Mouse (Mus musculus): ENCODE measurements at regions not wholly inside any gene's neighbourhood (a gene's known extent, or its start where the extent isn't known, plus 50 kb on each side); places are given as distances from the start of the nearest gene placed in this dataset.

GRCm38 (mm10) chr8:128183081-128183480, 175.3 kb upstream of the Nrp1 start:
- no peaks in the 10 kb centered on the region for H3K27me3 ChIP-seq (ENCODE audit: control insufficient read depth, insufficient read depth, low read length)
- no peak overlapping the region for H3K4me2 ChIP-seq (ENCODE audit: low read length)
- H3K9me3 ChIP-seq (ENCODE audit: control insufficient read depth, low read length), result no peaks in the 10 kb centered on the region
- no peak overlapping the region for H3K9ac ChIP-seq (ENCODE audit: low read length)
- H3K27ac ChIP-seq (replicated peaks in 1 of 2; ENCODE audit: control insufficient read depth in 1 of 2, insufficient read depth in 1 of 2, low read depth in 2 of 2, low read length in 2 of 2), result no peak overlapping the region
- H3K4me1 ChIP-seq (ENCODE audit: control insufficient read depth in 2 of 2, insufficient read depth in 2 of 2, low read length in 2 of 2), result no peaks in the 10 kb centered on the region
- WGBS, result 84% methylated on average over 4 of the region's 4 CpGs
- H3K36me3 ChIP-seq (ENCODE audit: control insufficient read depth, insufficient read depth, low read length), result no peaks in the 10 kb centered on the region
- no peak for ATAC-seq (ENCODE audit: insufficient number of reproducible peaks, insufficient read depth, low FRiP score, low read depth)
- no peak overlapping the region for H3K4me3 ChIP-seq (ENCODE audit: control insufficient read depth in 1 of 2, insufficient read depth in 1 of 2, low read depth in 1 of 2, low read length in 2 of 2)

- Histone ChIP-seq H3K4me3 (ENCODE audit: control insufficient read depth in 1 of 2, insufficient read depth in 1 of 2, low read depth in 1 of 2, low read length in 2 of 2) (no peak overlapping the region), H3K9me3 (ENCODE audit: control insufficient read depth, low read length) (no peaks in the 10 kb centered on the region), H3K4me2 (ENCODE audit: low read length) (no peak overlapping the region), H3K4me1 (ENCODE audit: control insufficient read depth in 2 of 2, insufficient read depth in 2 of 2, low read length in 2 of 2) (no peaks in the 10 kb centered on the region), H3K9ac (ENCODE audit: low read length) (no peak overlapping the region), H3K27me3 (ENCODE audit: control insufficient read depth, insufficient read depth, low read length) (no peaks in the 10 kb centered on the region), H3K36me3 (ENCODE audit: control insufficient read depth, insufficient read depth, low read length) (no peaks in the 10 kb centered on the region), H3K27ac (replicated peaks in 1 of 2; ENCODE audit: control insufficient read depth in 1 of 2, insufficient read depth in 1 of 2, low read depth in 2 of 2, low read length in 2 of 2) (no peak overlapping the region)
- 63% methylated on average over 6 of the region's 6 CpGs for WGBS
- no peak for ATAC-seq (ENCODE audit: insufficient number of reproducible peaks, insufficient read depth, low FRiP score, low read depth)
Observed at GRCm38 (mm10) chr8:128188321-128188720, 170.1 kb upstream of the Nrp1 start.

DNA sequence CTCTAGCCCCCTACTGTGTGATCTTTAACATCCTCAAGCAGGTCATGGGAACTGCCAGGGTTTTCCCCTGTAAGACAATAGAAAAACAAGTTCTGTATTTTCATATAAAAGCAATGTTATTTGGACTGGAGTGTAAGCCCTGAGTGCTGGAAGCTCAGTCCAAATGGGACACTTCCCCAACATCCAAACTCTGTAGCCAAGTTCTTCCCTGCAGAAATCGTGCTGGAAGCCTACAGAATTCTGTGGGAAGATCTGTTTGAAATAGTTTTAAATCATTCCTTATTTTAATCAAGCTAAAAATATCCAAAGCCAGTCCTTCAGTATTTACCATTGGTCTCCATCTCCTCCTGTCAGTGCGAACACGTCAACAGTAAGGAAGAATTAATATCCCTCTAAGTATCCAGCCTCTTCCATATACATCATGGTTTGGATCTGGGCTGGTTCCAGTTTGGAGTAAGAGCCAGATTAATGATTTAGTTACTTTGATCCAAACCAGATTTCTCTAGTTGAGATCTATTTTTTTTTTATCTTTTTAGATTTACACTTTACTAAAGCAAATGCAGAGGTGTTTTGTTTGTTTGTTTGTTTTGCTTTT, 165.0 kb upstream of the Nrp1 start:
- Histone ChIP-seq H3K9ac (ENCODE audit: low read length) (no peak overlapping the region), H3K36me3 (ENCODE audit: control insufficient read depth, insufficient read depth, low read length) (no peaks in the 10 kb centered on the region), H3K4me3 (ENCODE audit: control insufficient read depth in 1 of 2, insufficient read depth in 1 of 2, low read depth in 1 of 2, low read length in 2 of 2) (no peak overlapping the region), H3K4me1 (ENCODE audit: control insufficient read depth in 2 of 2, insufficient read depth in 2 of 2, low read length in 2 of 2) (no peaks in the 10 kb centered on the region), H3K4me2 (ENCODE audit: low read length) (no peak overlapping the region), H3K27me3 (ENCODE audit: control insufficient read depth, insufficient read depth, low read length) (no peaks in the 10 kb centered on the region), H3K9me3 (ENCODE audit: control insufficient read depth, low read length) (peaks cover 3% of the 10 kb centered on the region; the same call in 1 of the 2 replicates), H3K27ac (replicated peaks in 1 of 2; ENCODE audit: control insufficient read depth in 1 of 2, insufficient read depth in 1 of 2, low read depth in 2 of 2, low read length in 2 of 2) (no peak overlapping the region)
- ATAC-seq (ENCODE audit: insufficient number of reproducible peaks, insufficient read depth, low FRiP score, low read depth), result no peak
- 72% methylated on average over 3 of the region's 3 CpGs for WGBS

- Histone ChIP-seq H3K36me3 (ENCODE audit: control insufficient read depth, insufficient read depth, low read length) (no peaks in the 10 kb centered on the region), H3K27ac (replicated peaks in 1 of 2; ENCODE audit: control insufficient read depth in 1 of 2, insufficient read depth in 1 of 2, low read depth in 2 of 2, low read length in 2 of 2) (no peak overlapping the region), H3K4me3 (ENCODE audit: control insufficient read depth in 1 of 2, insufficient read depth in 1 of 2, low read depth in 1 of 2, low read length in 2 of 2) (no peak overlapping the region), H3K9ac (ENCODE audit: low read length) (no peak overlapping the region), H3K27me3 (ENCODE audit: control insufficient read depth, insufficient read depth, low read length) (no peaks in the 10 kb centered on the region), H3K4me2 (ENCODE audit: low read length) (no peak overlapping the region), H3K4me1 (ENCODE audit: control insufficient read depth in 2 of 2, insufficient read depth in 2 of 2, low read length in 2 of 2) (peaks cover 0 to 3% of the 10 kb centered on the region in 2 experiments; a peak in 2 of 4 replicates), H3K9me3 (ENCODE audit: control insufficient read depth, low read length) (peaks cover 3% of the 10 kb centered on the region; the same call in 1 of the 2 replicates)
- no peak for ATAC-seq (ENCODE audit: insufficient number of reproducible peaks, insufficient read depth, low FRiP score, low read depth)
- 84% methylated on average over 1 of the region's 1 CpGs for WGBS
Observed at GRCm38 (mm10) chr8:128200815-128201214, 157.6 kb upstream of the Nrp1 start.

- no peak overlapping the region for H3K27ac ChIP-seq (replicated peaks in 1 of 2; ENCODE audit: control insufficient read depth in 1 of 2, insufficient read depth in 1 of 2, low read depth in 2 of 2, low read length in 2 of 2)
- peaks cover 3% of the 10 kb centered on the region; the same call in 1 of the 2 replicates for H3K9me3 ChIP-seq (ENCODE audit: control insufficient read depth, low read length)
- no peak overlapping the region for H3K9ac ChIP-seq (ENCODE audit: low read length)
- WGBS, result 61% methylated on average over 4 of the region's 4 CpGs
- no peaks in the 10 kb centered on the region for H3K27me3 ChIP-seq (ENCODE audit: control insufficient read depth, insufficient read depth, low read length)
- ATAC-seq (ENCODE audit: insufficient number of reproducible peaks, insufficient read depth, low FRiP score, low read depth), result no peak
- no peak overlapping the region for H3K4me2 ChIP-seq (ENCODE audit: low read length)
- H3K36me3 ChIP-seq (ENCODE audit: control insufficient read depth, insufficient read depth, low read length), result no peaks in the 10 kb centered on the region
- no peak overlapping the region for H3K4me3 ChIP-seq (ENCODE audit: control insufficient read depth in 1 of 2, insufficient read depth in 1 of 2, low read depth in 1 of 2, low read length in 2 of 2)
- peaks cover 0 to 3% of the 10 kb centered on the region in 2 experiments; a peak in 2 of 4 replicates for H3K4me1 ChIP-seq (ENCODE audit: control insufficient read depth in 2 of 2, insufficient read depth in 2 of 2, low read length in 2 of 2)
Observed at GRCm38 (mm10) chr8:128201635-128202034, 156.8 kb upstream of the Nrp1 start.

- Histone ChIP-seq H3K27me3 (ENCODE audit: control insufficient read depth, insufficient read depth, low read length) (no peaks in the 10 kb centered on the region), H3K9me3 (ENCODE audit: control insufficient read depth, low read length) (peaks cover 3% of the 10 kb centered on the region; the same call in 1 of the 2 replicates), H3K27ac (replicated peaks in 1 of 2; ENCODE audit: control insufficient read depth in 1 of 2, insufficient read depth in 1 of 2, low read depth in 2 of 2, low read length in 2 of 2) (no peak overlapping the region), H3K4me2 (ENCODE audit: low read length) (no peak overlapping the region), H3K4me3 (ENCODE audit: control insufficient read depth in 1 of 2, insufficient read depth in 1 of 2, low read depth in 1 of 2, low read length in 2 of 2) (no peak overlapping the region), H3K36me3 (ENCODE audit: control insufficient read depth, insufficient read depth, low read length) (no peaks in the 10 kb centered on the region), H3K9ac (ENCODE audit: low read length) (no peak overlapping the region), H3K4me1 (ENCODE audit: control insufficient read depth in 2 of 2, insufficient read depth in 2 of 2, low read length in 2 of 2) (peaks cover 0 to 3% of the 10 kb centered on the region in 2 experiments; a peak in 2 of 4 replicates)
- WGBS, result 78% methylated on average over 4 of the region's 4 CpGs
- ATAC-seq (ENCODE audit: insufficient number of reproducible peaks, insufficient read depth, low FRiP score, low read depth), result no peak
Observed at GRCm38 (mm10) chr8:128202158-128202886, 156.1 kb upstream of the Nrp1 start.

GRCm38 (mm10) chr8:128204803-128205202, 153.6 kb upstream of the Nrp1 start:
- no peak overlapping the region for H3K4me3 ChIP-seq (ENCODE audit: control insufficient read depth in 1 of 2, insufficient read depth in 1 of 2, low read depth in 1 of 2, low read length in 2 of 2)
- peaks cover 0 to 3% of the 10 kb centered on the region in 2 experiments; a peak in 2 of 4 replicates for H3K4me1 ChIP-seq (ENCODE audit: control insufficient read depth in 2 of 2, insufficient read depth in 2 of 2, low read length in 2 of 2)
- no peak overlapping the region for H3K9ac ChIP-seq (ENCODE audit: low read length)
- 72% methylated on average over 3 of the region's 3 CpGs for WGBS
- no peak overlapping the region for H3K27ac ChIP-seq (replicated peaks in 1 of 2; ENCODE audit: control insufficient read depth in 1 of 2, insufficient read depth in 1 of 2, low read depth in 2 of 2, low read length in 2 of 2)
- no peaks in the 10 kb centered on the region for H3K27me3 ChIP-seq (ENCODE audit: control insufficient read depth, insufficient read depth, low read length)
- no peaks in the 10 kb centered on the region for H3K36me3 ChIP-seq (ENCODE audit: control insufficient read depth, insufficient read depth, low read length)
- H3K9me3 ChIP-seq (ENCODE audit: control insufficient read depth, low read length), result no peaks in the 10 kb centered on the region
- ATAC-seq (ENCODE audit: insufficient number of reproducible peaks, insufficient read depth, low FRiP score, low read depth), result no peak
- no peak overlapping the region for H3K4me2 ChIP-seq (ENCODE audit: low read length)
